Mouse (Mus musculus): ENCODE results near the gene Gfod1.

DNA sequence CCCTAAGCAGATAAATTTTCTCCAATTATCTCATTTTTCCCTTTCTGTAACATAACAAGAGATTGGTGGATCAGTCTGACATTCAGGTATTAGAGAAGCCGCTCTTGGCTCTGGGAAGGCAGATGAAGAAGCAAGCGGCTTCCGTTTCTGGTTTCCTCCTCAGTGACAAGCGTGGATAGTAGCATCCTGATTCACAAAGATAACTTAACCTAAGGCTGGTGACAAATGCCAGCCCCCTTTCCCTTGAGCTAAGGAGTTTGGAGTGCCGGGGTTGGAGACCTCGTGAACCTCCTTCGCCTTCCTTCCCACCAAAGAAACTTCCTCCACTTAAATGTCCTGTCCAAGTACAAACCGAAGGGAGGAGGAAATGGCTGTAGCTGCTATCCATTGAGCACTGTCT, 86.9 kb downstream of the Gfod1 start:
- TF ChIP-seq CTCF (IDR thresholded peaks at IDR 0.05; ENCODE audit: control insufficient read depth, insufficient read depth, low read length): no peak
- TF ChIP-seq POLR2A (IDR thresholded peaks at IDR 0.05; ENCODE audit: borderline replicate concordance, control insufficient read depth, low read depth, low read length): no peak

All from bone marrow, adult 2 months (tissue).